Mouse (Mus musculus): ENCODE data around the gene Rsph3b.
"Not testable (repeated sequence)": the region's sequence is repeated elsewhere in the genome, so short reads cannot be mapped to it uniquely, and the experiment has no call there.

DNA sequence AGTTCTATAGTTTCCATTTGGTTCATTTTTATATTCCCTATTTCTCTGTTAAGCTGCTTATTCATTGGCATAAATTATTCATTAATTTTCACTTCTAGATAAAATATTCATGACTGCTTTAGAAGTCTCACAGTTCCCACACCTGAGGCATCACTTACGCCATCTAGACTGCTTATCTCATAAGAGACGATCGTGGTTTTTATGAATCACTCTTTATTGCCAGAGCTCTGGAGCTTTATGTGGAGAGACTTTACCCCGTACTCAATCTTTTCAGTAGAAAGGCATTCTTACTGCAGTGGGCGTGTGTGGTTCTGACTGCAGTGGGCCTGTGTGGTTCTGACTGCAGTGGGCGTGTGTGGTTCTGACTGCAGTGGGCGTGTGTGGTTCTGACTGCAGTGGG, 16.9 kb downstream of the Rsph3b start:
- not testable (repeated sequence) for TF ChIP-seq POLR2A (IDR thresholded peaks at IDR 0.05; ENCODE audit: insufficient read depth, low read length); EP300 (IDR thresholded peaks at IDR 0.05; ENCODE audit: insufficient read depth, low read depth, low read length)
